Mouse (Mus musculus): ENCODE results near the gene Lad1. TPM values are rescaled to one million over a fixed set of nuclear protein-coding genes. Genes with fewer than 3 reads are reported as not detected.

Gene Lad1
- polyA plus RNA-seq, 1 experiment from 2014 or later: 17.0 TPM

GRCm38 (mm10) chr1:135811016-135811646 lies 7.3 kb upstream of the Lad1 start:
- H3K9ac ChIP-seq: no peak overlapping the region
- 29% methylated on average over 7 of the region's 7 CpGs for WGBS
- no peak overlapping the region for H3K27ac ChIP-seq

DNA sequence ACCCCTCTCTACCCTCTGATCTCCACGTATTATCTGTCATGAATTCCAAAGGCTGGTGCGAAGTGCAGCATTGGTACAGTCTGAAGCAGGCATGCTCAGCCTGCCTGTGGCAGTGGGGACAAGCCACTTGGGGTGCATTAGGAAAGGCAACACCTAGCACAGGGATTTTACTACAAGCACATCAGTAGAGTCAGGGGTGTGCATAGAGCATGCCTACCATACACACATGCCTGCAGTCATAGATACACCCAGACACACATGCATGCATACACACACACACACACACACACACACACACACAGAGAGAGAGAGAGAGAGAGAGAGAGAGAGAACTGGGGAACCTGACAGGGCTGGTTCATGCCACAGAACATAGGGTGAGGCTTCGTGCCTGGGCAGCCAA lies 6.2 kb upstream of the Lad1 start:
- no peak for ATAC-seq (ENCODE audit: borderline replicate concordance, extremely low read depth, low FRiP score, low TSS enrichment)
- Histone ChIP-seq H3K4me1 (0 out of 2 replicates have a peak, but pooled peaks cover 7% of the 10 kb centered on the region), H3K27me3 (peaks cover 6% of the 10 kb centered on the region), H3K4me2 (no peak overlapping the region), H3K4me3 (no peak overlapping the region), H3K27ac (no peak overlapping the region), H3K9ac (no peak overlapping the region), H3K36me3 (no peaks in the 10 kb centered on the region), H3K9me3 (no peaks in the 10 kb centered on the region)
- WGBS: 56% methylated on average over 3 of the region's 3 CpGs

More at GRCm38 (mm10) chr1:135811016-135811646, 7.3 kb upstream of the Lad1 start:
- Histone ChIP-seq H3K4me1 (0 out of 2 replicates have a peak, but pooled peaks cover 7% of the 10 kb centered on the region), H3K9me3 (no peaks in the 10 kb centered on the region), H3K4me2 (no peak overlapping the region), H3K4me3 (no peak overlapping the region), H3K36me3 (no peaks in the 10 kb centered on the region), H3K27me3 (no peaks in the 10 kb centered on the region)
- ATAC-seq (ENCODE audit: borderline replicate concordance, extremely low read depth, low FRiP score, low TSS enrichment): peak; percentile 23; the same call in 1 of the 2 replicates

DNA sequence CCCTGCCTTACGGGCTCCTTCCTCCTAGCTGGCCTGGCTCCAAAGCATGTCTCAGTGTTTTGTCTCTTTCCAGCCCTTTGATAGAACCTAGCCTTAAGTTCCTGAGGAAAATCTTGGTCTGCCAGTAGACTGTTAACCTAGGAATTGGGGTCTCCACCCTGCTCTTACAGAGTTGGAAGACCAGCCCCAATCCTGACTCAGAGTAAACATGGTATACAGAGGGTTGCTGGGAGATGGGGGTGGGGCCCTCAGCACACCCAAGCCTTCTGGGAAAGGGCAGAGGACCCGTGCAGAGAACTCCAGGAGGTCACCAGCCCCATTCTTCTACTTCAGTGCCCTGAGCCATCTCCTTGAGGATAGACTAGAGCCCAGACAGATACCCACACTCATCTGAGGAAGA lies 5.8 kb upstream of the Lad1 start:
- Histone ChIP-seq H3K4me1 (0 out of 2 replicates have a peak, but pooled peaks cover 7% of the 10 kb centered on the region), H3K27me3 (peaks cover 10% of the 10 kb centered on the region), H3K9ac (no peak overlapping the region), H3K27ac (no peak overlapping the region), H3K9me3 (no peaks in the 10 kb centered on the region), H3K4me3 (no peak overlapping the region), H3K4me2 (no peak overlapping the region), H3K36me3 (no peaks in the 10 kb centered on the region)
- no peak for ATAC-seq (ENCODE audit: borderline replicate concordance, extremely low read depth, low FRiP score, low TSS enrichment)
- WGBS: 12% methylated on average over 2 of the region's 2 CpGs

GRCm38 (mm10) chr1:135813071-135813470 lies 5.3 kb upstream of the Lad1 start:
- Histone ChIP-seq H3K9me3 (no peaks in the 10 kb centered on the region), H3K9ac (no peak overlapping the region), H3K4me1 (peaks cover 11% of the 10 kb centered on the region; the same call in 1 of the 2 replicates), H3K27ac (no peak overlapping the region), H3K4me2 (no peak overlapping the region), H3K27me3 (peaks cover 14% of the 10 kb centered on the region), H3K4me3 (no peak overlapping the region), H3K36me3 (no peaks in the 10 kb centered on the region)
- no peak for ATAC-seq (ENCODE audit: borderline replicate concordance, extremely low read depth, low FRiP score, low TSS enrichment)
- 77% methylated on average over 4 of the region's 4 CpGs for WGBS

DNA sequence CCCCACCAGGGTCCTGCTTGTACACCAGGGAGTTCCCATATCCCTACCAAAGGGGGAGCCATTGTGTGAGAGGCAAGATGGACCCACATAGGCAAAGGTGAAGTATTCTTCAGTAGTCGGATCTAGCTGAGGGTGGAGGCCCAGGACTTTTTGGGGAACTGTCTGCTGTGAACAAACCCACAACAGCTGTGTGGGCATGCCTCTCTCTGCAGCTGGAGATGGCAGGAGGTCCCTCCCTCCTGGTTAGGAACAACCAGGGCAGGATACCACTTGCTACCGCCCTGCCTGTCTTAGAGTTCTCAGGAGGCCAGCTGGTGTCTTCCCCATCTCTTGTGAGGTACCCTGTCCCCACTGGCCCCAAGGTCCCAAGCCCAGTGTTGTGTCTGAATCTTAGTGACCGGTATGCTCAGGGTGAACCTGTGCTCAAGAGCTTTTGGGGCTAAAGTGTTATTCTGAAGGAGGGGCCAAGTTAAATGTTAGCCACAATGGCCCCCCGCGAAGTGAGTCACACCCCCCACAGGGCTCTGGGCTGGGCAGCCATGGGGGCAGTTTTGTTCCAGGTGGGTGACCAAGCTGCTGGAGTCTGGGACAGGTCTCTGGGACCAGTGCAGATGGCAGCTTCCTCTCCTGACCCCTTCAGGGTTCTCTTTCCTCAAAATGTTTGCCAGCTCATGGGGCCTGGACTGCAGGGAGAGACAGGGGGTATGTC lies 4.6 kb upstream of the Lad1 start:
- Histone ChIP-seq H3K27ac (no peak overlapping the region), H3K36me3 (no peaks in the 10 kb centered on the region), H3K9ac (no peak overlapping the region), H3K27me3 (peaks cover 22% of the 10 kb centered on the region), H3K4me1 (peaks cover 17% of the 10 kb centered on the region), H3K4me2 (no peak overlapping the region), H3K9me3 (no peaks in the 10 kb centered on the region), H3K4me3 (no peak overlapping the region)
- WGBS: 70% methylated on average over 5 of the region's 5 CpGs
- ATAC-seq (ENCODE audit: borderline replicate concordance, extremely low read depth, low FRiP score, low TSS enrichment): no peak

DNA sequence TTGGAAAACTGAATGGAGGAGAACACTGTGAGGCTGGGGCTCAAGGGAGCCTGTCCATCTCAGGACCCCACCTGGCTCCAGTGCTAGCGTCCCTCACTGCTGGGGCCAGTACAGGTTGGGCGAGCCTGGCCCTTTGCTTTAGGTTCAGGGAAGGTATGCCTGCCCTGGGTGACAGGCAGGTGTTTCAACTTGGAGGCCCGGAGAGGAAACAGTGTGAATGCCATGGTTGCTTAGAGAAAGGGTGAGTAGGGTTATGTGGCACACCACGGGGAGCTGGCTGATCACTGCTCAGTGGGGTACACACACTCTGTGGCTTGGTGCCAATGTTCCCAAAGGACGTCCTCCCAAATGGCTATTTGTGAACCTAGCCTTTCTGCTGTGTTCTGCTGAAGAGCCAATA lies 3.9 kb upstream of the Lad1 start:
- Histone ChIP-seq H3K9me3 (no peaks in the 10 kb centered on the region), H3K4me1 (peaks cover 22% of the 10 kb centered on the region), H3K4me3 (no peak overlapping the region), H3K4me2 (no peak overlapping the region), H3K27me3 (peaks cover 29% of the 10 kb centered on the region), H3K27ac (no peak overlapping the region), H3K9ac (no peak overlapping the region), H3K36me3 (no peaks in the 10 kb centered on the region)
- no peak for ATAC-seq (ENCODE audit: borderline replicate concordance, extremely low read depth, low FRiP score, low TSS enrichment)
- WGBS: 64% methylated on average over 5 of the region's 5 CpGs

DNA sequence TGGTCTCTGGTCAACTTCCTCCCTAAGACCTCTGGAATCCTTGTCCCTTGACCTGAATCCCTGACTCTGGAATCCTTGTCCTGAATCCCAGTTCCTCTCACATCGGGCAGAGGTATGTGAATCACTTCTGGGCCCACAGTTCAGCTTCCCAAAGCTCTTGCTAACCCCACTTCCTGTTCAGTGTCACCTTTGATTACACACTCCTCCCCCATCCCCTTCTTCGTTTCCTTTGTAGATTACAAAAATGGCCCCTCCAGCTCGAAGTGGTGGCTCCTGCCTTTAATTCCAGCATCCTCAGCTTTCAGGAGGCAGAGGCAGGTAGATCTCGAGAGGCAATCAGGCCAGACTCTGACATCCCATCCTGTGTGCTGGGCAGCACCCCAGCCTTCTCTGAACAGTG lies 803 bp upstream of the Lad1 start:
- Histone ChIP-seq H3K4me1 (peaks cover 32% of the 10 kb centered on the region), H3K9ac (no peak overlapping the region), H3K36me3 (no peaks in the 10 kb centered on the region), H3K27me3 (peaks cover 37% of the 10 kb centered on the region), H3K4me3 (no peak overlapping the region; the same call in 1 of the 2 replicates), H3K9me3 (no peaks in the 10 kb centered on the region), H3K4me2 (0 out of 2 replicates have a peak overlapping the region, but pooled peaks have one; percentile 85), H3K27ac (no peak overlapping the region)
- no peak for ATAC-seq (ENCODE audit: borderline replicate concordance, extremely low read depth, low FRiP score, low TSS enrichment)
- WGBS: 48% methylated on average over 4 of the region's 4 CpGs

- H3K9ac ChIP-seq: no peak overlapping the region
- H3K36me3 ChIP-seq: no peaks in the 10 kb centered on the region
- H3K27ac ChIP-seq: no peak overlapping the region
- no peak for ATAC-seq (ENCODE audit: borderline replicate concordance, extremely low read depth, low FRiP score, low TSS enrichment)
- 71% methylated on average over 10 of the region's 10 CpGs for WGBS
- peak overlapping the region; percentile 85 for H3K4me2 ChIP-seq
- no peaks in the 10 kb centered on the region for H3K9me3 ChIP-seq
- H3K4me1 ChIP-seq: peaks cover 29% of the 10 kb centered on the region
- peaks cover 37% of the 10 kb centered on the region for H3K27me3 ChIP-seq
- peak overlapping the region; percentile 52 for H3K4me3 ChIP-seq
These were observed 1.7 kb downstream of the Lad1 start for GRCm38 (mm10) chr1:135820071-135820470.

DNA sequence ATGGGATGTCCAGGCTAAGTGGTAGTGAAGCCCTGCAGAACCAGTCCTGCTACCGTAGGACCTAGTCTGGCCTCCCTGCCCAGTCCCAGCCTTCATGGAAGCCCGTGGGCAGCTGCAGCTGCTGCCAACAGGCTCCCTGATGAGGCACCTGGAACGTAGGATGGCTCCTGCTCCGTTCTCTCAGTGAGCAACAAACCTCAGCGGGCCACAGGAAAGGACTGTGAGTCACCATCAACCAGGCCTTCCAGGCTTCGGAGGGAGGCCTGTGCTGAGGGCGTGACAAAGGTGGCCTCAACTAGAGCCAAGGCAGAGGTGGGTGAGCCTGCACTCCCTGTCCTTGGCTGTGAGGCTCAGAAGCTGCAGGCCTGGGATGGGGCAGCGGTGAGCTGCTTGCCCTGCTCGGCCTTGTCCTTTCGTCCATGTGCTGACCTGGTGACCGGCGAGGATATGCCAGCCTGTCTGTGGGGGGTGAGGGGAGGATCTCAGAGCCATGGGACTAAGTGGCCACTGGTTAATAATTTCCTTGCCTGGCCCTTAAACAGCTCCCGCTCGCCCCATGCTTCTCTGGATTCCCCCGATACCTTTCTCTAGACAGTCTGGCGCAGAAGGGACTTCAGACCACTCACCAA lies 2.5 kb downstream of the Lad1 start:
- ATAC-seq (ENCODE audit: borderline replicate concordance, extremely low read depth, low FRiP score, low TSS enrichment): no peak
- H3K4me3 ChIP-seq: no peak overlapping the region
- no peaks in the 10 kb centered on the region for H3K36me3 ChIP-seq
- no peaks in the 10 kb centered on the region for H3K9me3 ChIP-seq
- WGBS: 64% methylated on average over 16 of the region's 16 CpGs
- H3K4me2 ChIP-seq: peak overlapping the region; percentile 85; the same call in 1 of the 2 replicates
- H3K27me3 ChIP-seq: peaks cover 37% of the 10 kb centered on the region
- H3K9ac ChIP-seq: no peak overlapping the region; the same call in 1 of the 2 replicates
- peak overlapping the region; percentile 9; the same call in 1 of the 2 replicates for H3K27ac ChIP-seq
- H3K4me1 ChIP-seq: peaks cover 29% of the 10 kb centered on the region

GRCm38 (mm10) chr1:135821780-135822179 lies 3.4 kb downstream of the Lad1 start:
- Histone ChIP-seq H3K4me2 (no peak overlapping the region), H3K9ac (no peak overlapping the region), H3K27me3 (peaks cover 35% of the 10 kb centered on the region), H3K9me3 (no peaks in the 10 kb centered on the region), H3K4me1 (peaks cover 29% of the 10 kb centered on the region), H3K36me3 (no peaks in the 10 kb centered on the region), H3K27ac (no peak overlapping the region), H3K4me3 (no peak overlapping the region)
- 76% methylated on average over 7 of the region's 7 CpGs for WGBS
- no peak for ATAC-seq (ENCODE audit: borderline replicate concordance, extremely low read depth, low FRiP score, low TSS enrichment)

DNA sequence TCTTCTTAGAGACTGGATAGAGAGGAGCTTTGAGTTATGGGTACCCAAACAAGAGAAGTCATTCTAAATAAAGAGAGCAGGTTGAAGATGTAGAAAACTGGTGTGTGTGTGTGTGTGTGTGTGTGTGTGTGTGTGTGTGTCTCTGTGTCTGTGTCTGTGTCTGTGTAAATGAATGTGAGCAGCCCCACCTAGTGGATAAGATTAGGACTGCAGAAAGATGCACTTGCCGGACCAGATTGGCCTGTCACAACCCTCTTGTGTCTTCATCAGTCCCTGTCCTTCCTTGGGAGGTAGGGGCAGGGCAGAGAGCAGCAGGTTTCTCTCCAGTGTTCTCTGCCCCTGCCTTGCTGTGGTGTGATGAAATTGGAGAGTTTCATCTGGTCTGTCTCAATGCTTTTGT lies 10.5 kb downstream of the Lad1 start:
- no peak overlapping the region for H3K9ac ChIP-seq
- no peaks in the 10 kb centered on the region for H3K27me3 ChIP-seq
- H3K36me3 ChIP-seq: no peaks in the 10 kb centered on the region
- H3K27ac ChIP-seq: no peak overlapping the region
- no peaks in the 10 kb centered on the region for H3K4me1 ChIP-seq
- H3K9me3 ChIP-seq: no peaks in the 10 kb centered on the region
- ATAC-seq (ENCODE audit: borderline replicate concordance, extremely low read depth, low FRiP score, low TSS enrichment): no peak
- H3K4me2 ChIP-seq: no peak overlapping the region
- 0% methylated on average over 1 of the region's 1 CpGs for WGBS
- H3K4me3 ChIP-seq: no peak overlapping the region
